Mouse (Mus musculus) adrenal gland, postnatal 4 days (tissue): Measurements from ENCODE around the gene C8a. TPM values are rescaled to one million over a fixed set of nuclear protein-coding genes. Genes with fewer than 3 reads are reported as not detected.

ENCODE experiments used
- DNase-seq, 2 experiments: peaks; one replicate each; pipeline ENCODE4 v3.0.0; 2021 to 2022; ENCODE audit warnings: low spot score in 2 of 2, mixed read lengths in 2 of 2
- long read RNA-seq, 2 experiments: library from polyadenylated mRNA; stranded (forward); transcript quantifications; one replicate each; pipeline ENCODE4 v2.0.0; 2021
- total RNA-seq, 2 experiments: library from RNA; stranded (reverse); gene quantifications; 2 replicates each; pipeline ENCODE4 v1.2.3; 2021

Gene C8a
- 10 to 100 TPM in 1 of 2 experiments, under 1 TPM in 1; 0.48 to 15.3 TPM for total RNA-seq
- long read RNA-seq, experiment 1, transcript C8a-202 (11 exons, 3,617 nt) = major isoform, 6 of 10 reads
- long read RNA-seq, experiment 1, partial matches to known transcripts = 1 of 10 reads
- long read RNA-seq, experiment 1, other reads (novel, unspliced or antisense) = 3 of 10 reads
- long read RNA-seq, experiment 2 = 0 reads

DNA sequence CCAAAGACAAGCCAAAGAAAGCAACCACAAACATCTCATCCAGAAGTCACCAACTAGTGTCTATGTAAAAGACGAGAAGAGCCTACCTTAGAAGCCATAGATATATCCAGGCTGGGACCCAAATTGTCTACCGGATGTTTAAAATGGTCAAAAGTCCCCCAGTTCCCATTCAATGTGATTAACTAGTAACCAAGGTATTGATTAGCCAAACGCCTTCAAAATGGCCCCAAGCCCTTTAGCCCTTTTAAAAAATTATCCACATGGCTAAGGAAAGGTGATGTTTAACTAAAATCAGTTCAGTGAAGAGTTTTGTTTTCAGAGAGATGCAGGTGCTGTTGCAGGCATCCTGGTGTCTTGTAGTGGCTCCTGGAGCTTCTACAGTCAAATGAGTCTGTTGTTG lies at the start of gene C8a:
TSS of gene C8a (minus strand) at position 76 of the 400 bp plus-strand sequence.
- no peak for DNase-seq

DNA sequence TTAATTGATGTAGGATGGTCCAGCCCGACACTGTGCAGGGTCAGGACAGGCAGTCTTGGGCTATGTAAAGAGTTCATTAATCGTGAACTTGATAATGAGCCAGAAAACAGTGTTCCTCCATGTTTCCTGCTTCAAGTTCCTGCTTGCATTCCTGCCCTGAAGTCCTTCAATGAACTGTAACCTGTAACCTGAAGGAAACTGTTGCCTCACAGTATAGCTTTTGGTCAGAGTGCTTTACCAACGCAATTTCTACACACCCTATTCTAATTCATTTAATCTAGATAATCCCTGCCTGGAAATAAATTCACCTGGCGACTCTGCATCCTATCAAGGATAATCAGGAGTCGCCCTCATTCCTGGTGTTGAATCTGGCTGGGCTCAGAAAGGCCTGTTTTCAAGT lies 49.2 kb upstream of the C8a start:
- DNase-seq = no peak

DNA sequence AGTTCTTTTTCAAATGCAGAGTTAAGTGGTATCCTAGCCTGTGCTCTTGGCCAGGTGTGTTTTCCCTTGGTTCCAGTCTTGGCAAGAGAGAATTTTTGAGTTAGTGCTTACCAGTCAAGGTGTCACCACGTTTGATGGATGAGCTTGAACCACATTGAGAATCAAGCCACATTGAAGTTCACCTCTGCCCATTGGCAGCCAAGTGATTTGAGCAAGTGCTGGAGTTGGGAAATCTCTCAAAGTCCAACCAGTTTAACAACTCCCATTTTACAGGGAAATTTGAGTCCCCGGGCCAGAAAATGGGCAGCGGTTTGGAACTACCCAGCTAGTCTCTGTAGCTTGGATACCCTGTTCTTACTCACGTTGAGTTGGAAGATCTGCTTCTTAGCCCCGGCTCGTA lies 41.8 kb upstream of the C8a start:
- DNase-seq = no peak

DNA sequence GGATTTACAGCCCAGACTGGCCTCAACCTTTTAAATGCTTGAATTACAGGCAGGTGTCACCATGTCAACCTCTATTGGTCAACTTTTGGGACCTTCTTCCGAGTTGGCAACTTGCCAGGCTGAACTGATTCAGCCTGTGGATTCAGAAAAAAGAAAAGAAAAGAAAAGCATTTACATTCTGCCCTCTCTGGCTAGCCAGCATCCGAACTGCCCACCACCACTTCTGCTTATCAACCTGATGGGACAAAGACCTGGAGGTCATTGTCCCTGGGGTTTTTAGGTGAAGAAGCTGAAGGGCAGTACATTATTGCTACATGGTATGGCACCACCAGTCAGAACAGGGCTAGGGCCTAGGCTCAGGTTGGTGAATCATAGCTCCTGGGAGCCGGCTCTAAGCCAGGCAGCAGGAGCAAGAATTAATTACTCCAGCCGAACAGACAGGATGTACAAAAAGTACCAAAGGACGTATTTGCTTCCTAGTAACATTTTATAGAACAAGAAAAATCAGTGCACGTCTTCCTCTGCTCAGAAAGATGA lies 38.6 kb upstream of the C8a start:
- no peak for DNase-seq

DNA sequence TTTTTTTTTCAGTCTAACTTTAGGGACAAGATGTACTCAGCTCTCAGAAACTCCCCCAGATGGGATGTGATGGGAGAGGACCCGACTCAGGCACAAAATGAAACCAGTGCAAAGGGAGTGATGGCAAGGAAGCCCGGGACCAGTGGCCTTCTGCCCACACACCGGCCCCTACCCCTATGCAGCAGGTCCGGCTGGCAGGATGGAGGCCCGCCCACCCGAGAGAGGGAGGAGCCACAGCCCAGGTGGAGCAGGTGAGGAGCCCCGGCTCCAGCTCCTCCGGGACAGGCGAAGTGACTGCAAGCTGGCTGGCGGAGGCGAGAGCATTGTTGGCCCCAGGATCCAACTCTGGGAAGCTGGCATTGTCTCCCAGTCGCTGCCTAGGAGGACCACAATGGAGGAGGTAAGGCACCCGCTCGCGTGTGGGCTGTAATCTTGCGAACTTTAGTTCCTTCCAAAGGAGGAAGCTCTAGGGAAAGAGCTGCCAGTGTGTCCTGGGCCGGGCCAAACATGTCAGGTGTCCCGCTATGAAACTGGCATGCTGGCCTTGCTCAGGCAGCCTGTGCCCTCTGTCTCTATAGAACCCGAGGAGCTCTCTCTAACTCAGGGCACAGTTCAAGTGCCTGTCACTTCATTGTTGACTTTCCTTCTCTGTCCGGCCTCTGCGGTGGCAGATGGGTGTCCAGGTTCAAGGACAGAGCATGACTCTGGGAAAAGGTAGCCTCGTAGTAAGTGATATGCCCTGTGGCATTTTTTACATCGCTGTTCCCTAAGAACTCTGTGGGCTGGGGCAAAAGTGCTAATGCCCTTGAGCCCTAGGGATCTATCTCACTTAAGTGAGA lies 37.3 kb upstream of the C8a start, which contains the start of gene Fyb2:
TSS of gene Fyb2 (plus strand) at position 166 of the 839 bp plus-strand sequence.
- DNase-seq = no peak

DNA sequence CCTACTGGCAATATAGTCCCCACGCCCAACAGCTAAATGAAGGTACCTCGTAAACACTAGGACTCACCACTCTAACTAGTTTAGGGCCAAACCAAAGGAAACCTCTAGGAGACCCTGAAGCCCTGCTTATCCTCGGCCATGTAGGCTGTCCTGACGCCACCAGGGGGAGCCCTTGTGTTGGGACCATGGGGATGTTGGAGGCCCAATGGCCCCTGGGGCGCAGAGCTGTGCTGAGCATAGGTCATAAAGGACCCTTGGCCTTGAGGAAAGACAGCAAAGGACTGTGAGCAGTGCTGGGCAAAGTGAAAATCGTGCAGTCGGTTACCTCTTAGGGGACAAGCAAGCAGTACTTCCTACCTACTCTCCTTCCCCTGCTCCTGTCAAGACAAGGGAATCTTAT lies 35.5 kb upstream of the C8a start:
- peak; percentile 64 to 66 for DNase-seq

DNA sequence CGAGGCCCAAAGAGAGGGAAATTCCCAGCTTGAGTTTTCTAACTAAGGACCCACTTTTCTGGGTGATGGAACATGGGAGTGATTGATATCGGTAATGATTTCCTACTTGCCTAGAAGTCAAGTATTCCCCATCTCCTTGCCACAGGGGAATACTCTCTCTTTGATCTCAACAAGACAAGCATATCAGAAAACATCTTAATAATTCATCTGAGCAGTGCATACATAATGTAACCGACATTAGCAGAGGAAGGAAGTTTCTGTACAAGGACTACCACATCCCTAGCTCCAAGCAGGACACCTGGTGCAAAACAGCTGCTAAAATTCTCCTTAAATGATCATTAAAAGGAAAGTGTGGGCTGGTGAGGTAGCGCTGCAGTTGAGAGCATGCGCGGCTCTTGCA lies 28.9 kb upstream of the C8a start:
- DNase-seq = no peak

DNA sequence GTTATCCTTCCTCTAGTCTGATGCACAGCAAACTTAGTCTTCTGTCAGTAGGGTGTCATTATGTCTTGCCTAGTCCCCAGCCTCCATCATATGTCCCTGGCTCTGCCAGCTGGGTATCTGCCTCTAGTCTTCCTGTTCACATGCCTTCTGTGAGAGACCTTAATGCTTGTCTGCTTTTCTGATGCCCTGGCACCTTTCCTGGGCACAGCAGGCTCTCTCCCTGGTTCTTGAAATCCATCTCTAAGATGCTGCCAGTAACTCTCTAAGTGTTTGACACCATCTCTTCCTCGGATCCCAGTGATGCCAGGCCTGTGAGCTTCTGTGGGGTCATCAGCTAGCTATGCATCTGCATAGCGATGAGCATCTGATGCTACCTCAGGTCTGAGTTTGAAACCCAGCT lies 26.6 kb upstream of the C8a start:
- DNase-seq = no peak

DNA sequence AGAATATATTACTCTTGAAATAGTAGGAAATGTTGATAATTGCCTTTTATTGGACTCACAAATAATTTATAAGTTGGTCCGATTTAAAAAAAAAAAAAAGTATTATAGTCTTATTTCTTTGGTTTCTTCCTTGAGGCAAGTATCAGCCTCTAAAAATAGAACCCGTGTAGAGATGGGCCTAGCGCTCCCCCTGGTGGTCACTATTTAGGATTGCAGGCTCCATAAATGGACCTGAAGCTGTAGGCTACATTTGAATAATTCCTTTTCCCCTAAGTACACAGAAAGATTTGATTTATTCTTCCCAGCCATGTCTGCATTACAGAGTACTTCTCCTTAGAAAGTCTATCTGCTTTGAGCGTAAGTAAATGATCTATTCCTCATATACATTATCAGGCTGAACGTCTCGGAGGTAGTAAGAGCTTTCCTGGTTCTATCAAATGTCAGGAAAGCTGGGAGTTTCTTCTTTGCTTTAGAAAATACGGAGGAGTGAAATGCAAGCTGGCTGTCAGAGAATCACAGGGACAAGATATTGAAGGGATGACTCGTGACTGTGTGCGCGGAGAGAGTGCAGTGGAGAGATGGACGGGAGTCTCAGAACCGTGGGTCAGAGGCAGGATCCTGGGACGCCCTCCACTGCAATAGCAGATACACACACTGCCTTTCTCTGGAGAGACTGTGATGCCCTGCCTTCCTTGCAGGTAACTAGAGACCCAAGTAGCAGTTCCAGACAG lies 18.0 kb upstream of the C8a start:
- no peak for DNase-seq

DNA sequence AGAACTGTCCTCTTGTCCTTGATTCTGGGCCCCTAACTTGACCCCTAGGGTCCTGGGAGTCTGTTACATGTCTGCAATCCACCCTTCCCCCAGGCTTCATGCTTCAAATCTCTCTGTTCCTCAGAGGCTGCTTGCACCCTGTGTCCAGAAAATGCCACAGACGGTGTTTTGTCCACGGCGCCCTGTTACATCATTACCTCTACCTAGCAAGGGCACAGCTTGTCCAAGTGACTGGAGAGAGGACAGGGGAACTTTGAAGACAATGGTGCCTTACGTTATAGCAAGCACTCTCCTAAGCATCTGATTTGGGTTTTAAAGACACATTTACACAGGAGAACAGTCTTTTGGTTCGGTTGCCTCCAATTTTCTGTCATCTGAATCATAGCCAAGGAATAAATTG lies 17.4 kb upstream of the C8a start:
- DNase-seq = no peak

DNA sequence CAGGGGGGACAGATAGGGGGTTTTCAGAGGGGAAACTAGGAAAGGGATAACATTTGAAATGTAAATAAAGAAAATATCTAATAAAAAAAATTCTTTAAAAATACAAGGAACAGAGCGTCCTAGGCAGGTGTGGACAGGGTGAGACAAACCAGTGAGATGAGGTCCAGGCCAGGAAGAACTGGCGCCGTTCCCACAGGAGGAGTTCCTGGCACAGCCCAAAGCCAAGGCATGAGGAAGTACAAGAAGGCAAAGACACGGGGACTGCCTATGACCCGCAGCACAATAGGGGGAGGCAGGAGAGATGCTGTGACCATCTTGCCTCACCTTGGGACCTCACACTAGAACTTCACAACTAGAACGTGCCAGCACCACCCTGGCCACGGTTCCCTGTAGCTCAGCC lies 15.5 kb upstream of the C8a start:
- no peak for DNase-seq

DNA sequence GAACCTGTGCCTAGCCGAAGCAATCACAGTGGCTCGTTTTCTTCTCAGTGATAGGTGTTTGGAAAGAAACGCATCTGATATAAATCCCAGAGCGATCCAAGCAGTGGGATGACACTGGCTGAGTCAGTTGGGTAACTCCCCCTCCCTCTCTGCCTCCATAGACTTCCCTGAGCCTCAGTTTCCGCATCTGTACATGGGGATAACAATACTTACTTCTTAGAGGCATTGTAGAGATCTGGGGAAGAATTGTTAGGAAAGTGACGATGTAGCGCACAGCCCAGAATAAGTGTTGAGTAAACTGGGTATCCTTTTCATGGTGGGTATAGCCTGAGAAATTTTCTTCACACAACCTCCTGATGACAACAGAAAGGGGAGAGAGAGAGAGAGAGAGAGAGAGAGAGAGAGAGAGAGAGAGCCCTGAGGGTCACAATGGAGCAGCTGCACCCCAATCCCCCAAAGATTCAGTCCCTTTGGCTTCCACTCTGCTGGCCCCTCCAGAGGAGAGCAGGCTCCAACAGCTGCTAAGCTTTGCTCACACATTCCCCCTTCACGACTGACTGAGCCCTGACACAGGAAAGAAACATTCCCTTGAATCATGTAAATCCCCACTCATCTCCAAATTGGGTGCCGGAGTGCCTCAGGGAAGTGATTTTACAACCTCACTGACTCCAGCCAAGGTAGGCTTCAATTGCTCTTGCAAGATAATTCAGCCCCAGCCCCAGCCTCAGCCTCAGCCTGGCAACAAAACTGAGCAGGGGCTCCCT lies 12.5 kb upstream of the C8a start:
- DNase-seq = no peak

DNA sequence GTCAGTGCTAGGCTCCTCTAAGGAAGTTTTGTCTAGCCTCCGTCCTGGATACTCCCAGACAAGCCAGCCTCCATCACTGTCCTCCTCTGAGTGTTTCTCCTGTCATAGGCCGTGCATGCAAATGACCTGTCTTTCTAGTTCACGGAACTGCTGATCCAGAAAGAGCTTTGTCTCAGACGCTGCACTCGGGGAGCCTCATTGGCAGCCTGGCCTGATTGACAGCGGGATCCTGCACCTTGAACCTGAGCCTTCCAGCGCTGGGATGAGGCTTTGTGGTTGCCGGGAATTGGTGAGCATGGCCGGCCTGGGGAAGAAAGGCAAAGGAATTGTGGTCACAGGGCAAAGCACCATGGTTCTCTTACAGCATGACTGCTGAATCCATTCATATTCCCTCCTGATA lies 11.3 kb upstream of the C8a start:
- no peak for DNase-seq

DNA sequence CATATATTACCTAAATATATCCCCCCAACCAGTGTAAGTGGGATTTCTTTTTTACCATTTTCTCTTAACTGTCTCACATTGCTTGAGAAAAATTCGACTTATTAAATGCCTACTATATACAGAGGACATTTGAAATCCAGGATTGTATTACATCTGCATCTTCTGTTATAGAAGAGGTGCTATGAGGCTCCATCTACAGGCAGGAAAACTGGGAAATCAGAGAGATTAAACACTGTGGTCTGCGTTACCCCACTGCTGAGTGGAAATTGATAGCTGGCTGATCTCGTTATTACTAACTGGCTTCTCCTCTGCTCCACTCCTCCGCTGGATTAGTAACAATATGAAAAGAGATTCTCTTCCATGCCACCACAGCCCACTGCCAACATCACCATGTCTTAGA lies 366 bp downstream of the C8a start:
- DNase-seq = no peak

DNA sequence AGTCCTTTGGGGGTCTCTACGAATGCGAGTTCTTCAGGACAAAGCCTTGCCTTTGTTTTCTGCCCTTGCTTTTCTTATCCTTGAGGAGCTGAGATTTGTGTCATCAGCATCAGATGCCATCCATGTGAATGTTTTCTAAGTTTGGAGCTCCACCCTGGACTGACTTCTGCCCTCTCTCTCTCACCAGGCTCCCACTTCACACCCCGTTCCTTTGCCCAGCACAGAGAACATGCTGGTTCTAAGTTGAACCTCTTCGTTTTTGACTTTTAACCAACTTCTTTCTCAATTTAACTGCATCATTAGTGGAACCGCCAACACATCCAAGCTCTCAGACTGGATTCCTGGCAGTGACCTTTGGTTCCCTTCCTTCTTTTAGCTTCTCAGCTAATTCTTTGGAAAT lies 6.0 kb downstream of the C8a start:
- no peak for DNase-seq

DNA sequence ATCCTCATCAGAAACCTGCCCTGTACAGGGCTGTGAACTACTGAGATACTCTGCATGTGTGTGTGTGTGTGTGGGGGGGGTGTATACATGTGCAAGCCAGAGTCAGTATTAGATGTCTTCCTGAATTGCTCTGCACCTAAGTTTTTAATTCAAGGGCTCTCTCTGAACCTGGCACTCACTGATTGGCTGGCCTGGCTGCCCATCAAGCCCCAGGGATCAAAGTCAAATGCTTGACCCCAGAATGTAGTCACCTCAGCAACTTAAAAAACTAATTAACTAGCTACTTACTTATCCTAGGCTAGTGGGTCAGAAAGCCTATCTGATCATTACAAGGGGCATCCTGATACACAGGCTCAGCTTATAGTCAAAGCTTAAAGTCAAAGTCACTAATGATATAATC lies 6.6 kb downstream of the C8a start:
- no peak for DNase-seq

DNA sequence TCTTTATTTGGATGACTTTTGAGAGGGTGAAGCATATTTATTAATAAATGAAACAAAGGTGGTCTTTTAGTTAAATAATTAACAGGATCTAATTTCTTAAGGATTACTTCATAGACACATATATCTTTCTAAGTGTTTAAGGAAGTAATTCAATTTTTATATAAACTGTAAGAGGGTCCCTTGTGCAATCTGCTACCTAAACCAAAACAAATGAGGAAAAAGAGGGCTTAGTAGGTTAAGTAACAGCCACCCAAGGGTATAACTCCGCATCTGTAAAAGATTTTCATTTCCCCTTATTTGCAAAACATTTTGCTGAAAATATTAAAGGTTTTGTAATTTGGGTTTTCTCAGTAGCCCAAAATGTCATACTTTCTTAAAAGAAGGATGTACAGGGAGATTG lies 11.8 kb downstream of the C8a start:
- DNase-seq = no peak

DNA sequence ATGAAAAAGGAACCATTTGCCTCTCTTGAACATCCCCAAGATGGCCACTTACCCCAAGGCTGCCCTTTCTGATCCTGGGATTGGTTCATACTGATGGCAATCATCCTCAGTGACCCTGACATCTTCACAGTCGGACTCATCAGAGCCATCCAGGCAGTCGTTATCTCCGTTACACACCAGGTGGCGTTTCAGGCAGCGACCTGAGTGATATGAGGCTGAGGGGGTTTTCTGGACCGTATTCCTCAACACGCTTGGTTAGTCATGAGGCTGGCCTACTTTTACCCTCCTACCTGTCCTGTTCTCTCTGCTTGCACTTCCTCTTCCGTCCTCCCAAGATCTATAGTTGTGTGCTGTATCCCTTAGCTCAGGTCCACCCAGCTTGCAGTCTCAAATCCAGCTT lies 15.0 kb downstream of the C8a start:
- DNase-seq = no peak

DNA sequence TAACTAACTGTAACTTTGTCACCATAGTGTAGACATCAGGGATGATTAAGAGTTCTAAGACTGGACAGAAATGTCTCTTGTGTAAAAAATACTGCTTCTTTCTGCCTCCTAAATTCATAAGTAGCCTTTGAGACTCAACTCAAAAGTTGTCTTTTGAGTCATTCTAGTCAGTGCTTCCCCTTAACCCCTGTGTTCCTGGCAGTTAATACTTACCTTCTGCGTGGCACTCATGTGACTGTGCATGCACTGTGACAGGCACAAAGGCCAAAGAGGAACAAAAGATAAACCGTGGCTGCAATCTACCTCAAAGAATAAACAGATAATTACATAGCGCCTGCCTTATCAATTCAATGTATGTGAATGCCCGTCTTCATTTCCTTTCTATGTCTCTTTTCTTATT lies 18.4 kb downstream of the C8a start:
- no peak for DNase-seq

DNA sequence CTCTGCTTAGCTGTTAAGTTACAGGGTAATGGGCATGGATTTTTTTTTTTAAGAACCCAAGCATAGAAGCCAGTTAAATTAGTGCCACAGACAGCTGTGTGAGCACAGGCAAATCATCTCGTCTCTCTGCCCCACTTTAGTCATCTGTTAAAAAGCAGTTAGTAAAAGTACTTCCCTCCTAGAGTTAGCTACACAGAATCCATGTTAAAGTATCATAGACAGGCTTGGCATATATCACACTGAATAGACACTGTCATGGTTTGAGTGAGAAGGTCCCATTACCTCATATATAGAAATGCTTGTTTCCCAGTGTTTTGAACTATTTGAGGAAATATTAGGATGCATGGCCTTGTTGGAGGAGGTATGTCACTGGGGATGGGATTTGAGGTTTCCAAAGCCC lies 19.2 kb downstream of the C8a start, which contains the start of gene Gm17662:
TSS of gene Gm17662 (plus strand) at position 301 of the 400 bp plus-strand sequence.
- DNase-seq = no peak

DNA sequence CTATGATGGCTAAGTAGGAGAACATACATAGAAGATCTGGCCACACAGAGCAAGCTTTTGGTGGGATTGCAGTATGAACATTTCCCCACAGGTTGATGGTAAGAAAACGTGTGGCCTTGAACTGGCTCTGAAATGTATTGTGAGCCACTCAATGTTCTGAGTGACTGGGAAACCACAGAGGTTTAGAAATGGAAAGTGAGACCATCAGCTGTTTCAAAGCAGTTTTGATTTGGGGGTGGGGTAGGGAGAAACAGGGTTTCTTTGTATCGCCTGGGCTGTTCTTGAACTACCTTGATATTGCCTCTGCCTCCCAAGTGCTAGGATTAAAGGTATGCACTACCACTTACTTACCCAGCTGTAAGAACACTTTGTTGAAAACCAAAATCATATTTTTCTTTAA lies 21.0 kb downstream of the C8a start:
- DNase-seq = no peak
